Mouse (Mus musculus) urinary bladder, postnatal 36 days (tissue): ENCODE measurements at regions not wholly inside any gene's neighbourhood (a gene's known extent, or its start where the extent isn't known, plus 50 kb on each side); places are given as distances from the start of the nearest gene placed in this dataset.

ENCODE experiments used
- DNase-seq, 2 experiments: peaks; one replicate each; pipeline ENCODE4 v3.0.0; 2022; ENCODE audit warnings: low spot score in 2 of 2, mixed read lengths in 1 of 2

GRCm38 (mm10) chr4:29525769-29526658 lies 713.1 kb downstream of the Epha7 start:
- no peak for DNase-seq
